Mouse (Mus musculus) NIH3T3 (cell line): ENCODE measurements around the gene Rps19bp1.

Experiments
- DNase-seq: peaks from one replicate; pipeline ENCODE4 v3.0.0-alpha.2; 2012; ENCODE audit warnings: low read depth

Rps19bp1 gene

GRCm38 (mm10) chr15:80219211-80219610 is 44.9 kb downstream of the Rps19bp1 start:
- DNase-seq: peak; percentile 77

- no peak for DNase-seq
These were observed 46.6 kb downstream of the Rps19bp1 start for GRCm38 (mm10) chr15:80217476-80217875.

GRCm38 (mm10) chr15:80216480-80216820 is 47.7 kb downstream of the Rps19bp1 start:
- DNase-seq: no peak

- peak; percentile 77 for DNase-seq
These were observed 48.2 kb downstream of the Rps19bp1 start for GRCm38 (mm10) chr15:80215716-80216479.

GRCm38 (mm10) chr15:80213688-80214087 is 50.4 kb downstream of the Rps19bp1 start:
- DNase-seq: no peak
